Mouse (Mus musculus) embryonic facial prominence, embryonic 12.5 days (tissue): ENCODE data around the gene Mgarp. TPM values are rescaled to one million over a fixed set of nuclear protein-coding genes. Genes with fewer than 3 reads are reported as not detected.
A peak's percentile ranks its signal among the peaks of the same experiment; 100 is the strongest.
"Not testable (repeated sequence)": the region's sequence is repeated elsewhere in the genome, so short reads cannot be mapped to it uniquely, and the experiment has no call there.

ENCODE experiments used
- ATAC-seq: fragments of 200-750 bp; cut with Nextera tagmentation; 2 replicates; pipeline ENCODE4 v1.8.0; 2017; ENCODE audit not compliant: insufficient number of reproducible peaks, insufficient read depth, low FRiP score, low TSS enrichment
- H3K27ac ChIP-seq: fragments of 300-500 bp; sonication (generic); 2 replicates; pipeline ENCODE4 v1.5.1; 2016; ENCODE audit warnings: mild to moderate bottlenecking
- H3K27me3 ChIP-seq: fragments of 300-500 bp; sonication (generic); 2 replicates; pipeline ENCODE4 v1.6.1; 2016; ENCODE audit warnings: mild to moderate bottlenecking, moderate library complexity
- H3K36me3 ChIP-seq: fragments of 300-500 bp; sonication (generic); 2 replicates; pipeline ENCODE4 v1.6.1; 2016; ENCODE audit warnings: mild to moderate bottlenecking
- H3K4me1 ChIP-seq: fragments of 300-500 bp; sonication (generic); 2 replicates; pipeline ENCODE4 v1.6.1; 2016
- H3K4me2 ChIP-seq: fragments of 300-500 bp; sonication (generic); replicated peaks from 2 replicates; pipeline ENCODE4 v1.6.1; 2016; ENCODE audit warnings: mild to moderate bottlenecking, moderate library complexity
- H3K4me3 ChIP-seq: fragments of 300-500 bp; sonication (generic); 2 replicates; pipeline ENCODE4 v1.5.1; 2016; ENCODE audit warnings: mild to moderate bottlenecking
- H3K9ac ChIP-seq: fragments of 300-500 bp; sonication (generic); 2 replicates; pipeline ENCODE4 v1.6.1; 2016; ENCODE audit warnings: mild to moderate bottlenecking, moderate library complexity
- H3K9me3 ChIP-seq: fragments of 300-500 bp; sonication (generic); 2 replicates; pipeline ENCODE4 v1.6.1; 2016; ENCODE audit warnings: mild to moderate bottlenecking, moderate library complexity
- WGBS: fragments of 180-500 bp; shearing (Covaris S2); methylation state at CpG from one replicate; pipeline ENCODE4 v1.1.7; 2016; 5-methylcytosine and 5-hydroxymethylcytosine counted together
- polyA plus RNA-seq: library from polyadenylated mRNA; unstranded; fragments of >200 nt; fragmentation: Nextera tagmentation; extraction: Ambion mirVana; gene quantifications from 2 replicates; pipeline ENCODE4 v1.2.1, GENCODE M21; 2016

Gene Mgarp
- polyA plus RNA-seq, 1 experiment from 2014 or later: 12.6 TPM

DNA sequence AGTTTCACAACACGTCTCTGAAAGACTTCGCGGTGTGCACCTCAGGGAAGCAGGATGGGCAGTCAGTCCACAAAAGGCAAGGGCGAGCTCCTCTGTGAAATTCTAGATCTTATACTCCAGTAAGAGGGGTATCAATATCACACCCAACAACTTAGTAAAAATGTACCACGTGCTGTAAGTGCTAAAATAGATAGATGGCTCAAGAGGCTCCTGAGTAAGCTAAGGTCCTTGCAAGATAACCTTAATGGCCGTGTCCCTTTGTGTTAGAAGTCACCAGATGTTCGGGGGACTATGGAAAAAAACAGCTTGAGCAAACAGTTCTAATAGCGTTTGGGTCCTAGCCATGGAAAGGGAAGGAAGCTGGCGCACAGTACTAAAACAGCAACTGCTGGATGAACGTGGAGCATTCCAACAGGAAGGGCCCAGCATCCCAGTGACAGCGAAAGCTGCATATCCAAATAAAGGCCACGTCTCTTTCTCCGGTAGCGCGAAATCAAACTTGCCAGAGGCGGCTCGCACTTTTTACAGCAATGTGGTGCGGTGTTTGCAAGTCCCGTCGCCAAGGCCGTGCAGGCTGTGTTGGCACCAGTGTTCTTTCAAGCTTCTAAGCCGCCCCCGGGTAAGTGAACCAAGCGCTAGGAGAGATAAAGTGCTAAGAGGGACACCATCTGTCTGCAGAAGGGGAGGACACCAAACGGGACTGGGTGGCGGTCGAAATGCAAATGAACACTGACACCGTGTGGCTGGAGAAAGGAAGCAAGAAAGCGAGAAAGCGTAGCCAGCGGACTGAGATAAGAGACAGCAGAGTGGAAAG lies 31.6 kb downstream of the Mgarp start:
- Histone ChIP-seq H3K4me3 (peak overlapping the region; percentile 46), H3K9me3 (no peaks in the 10 kb centered on the region), H3K36me3 (no peaks in the 10 kb centered on the region), H3K9ac (peak overlapping the region; percentile 59), H3K27ac (no peak overlapping the region), H3K4me1 (peaks cover 7% of the 10 kb centered on the region; the same call in 1 of the 2 replicates), H3K4me2 (peak overlapping the region; percentile 81), H3K27me3 (0 out of 2 replicates have a peak, but pooled peaks cover 3% of the 10 kb centered on the region)
- 4% methylated on average over 31 of the region's 31 CpGs for WGBS
- ATAC-seq: peak; percentile 79

DNA sequence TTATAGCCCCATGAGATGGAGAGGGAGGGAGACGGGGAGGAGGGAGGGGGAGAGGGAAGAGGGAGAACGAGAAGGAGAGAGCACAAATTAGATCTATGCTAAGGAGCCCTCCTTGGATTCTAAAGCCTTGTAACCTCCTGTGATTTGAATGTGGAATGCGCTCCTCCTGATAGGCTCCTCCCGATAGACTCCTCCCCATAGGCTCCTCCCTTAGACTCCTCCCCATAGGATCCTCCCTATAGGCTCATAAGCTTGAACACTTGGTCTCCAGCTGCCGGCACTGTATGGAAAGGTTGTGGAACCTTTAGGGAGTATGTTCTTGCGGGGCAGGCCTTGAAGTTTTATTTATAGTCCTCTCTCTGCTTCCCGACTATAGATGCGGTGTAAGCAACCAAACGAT lies 35.5 kb downstream of the Mgarp start:
- WGBS: 24% methylated on average over 9 of the region's 9 CpGs
- no peak overlapping the region for H3K27ac ChIP-seq
- H3K9me3 ChIP-seq: no peaks in the 10 kb centered on the region
- no peak overlapping the region for H3K4me2 ChIP-seq
- 0 out of 2 replicates have a peak, but pooled peaks cover 3% of the 10 kb centered on the region for H3K27me3 ChIP-seq
- peaks cover 7% of the 10 kb centered on the region; the same call in 1 of the 2 replicates for H3K4me1 ChIP-seq
- H3K4me3 ChIP-seq: no peak overlapping the region
- no peak for ATAC-seq
- H3K36me3 ChIP-seq: no peaks in the 10 kb centered on the region
- H3K9ac ChIP-seq: no peak overlapping the region

DNA sequence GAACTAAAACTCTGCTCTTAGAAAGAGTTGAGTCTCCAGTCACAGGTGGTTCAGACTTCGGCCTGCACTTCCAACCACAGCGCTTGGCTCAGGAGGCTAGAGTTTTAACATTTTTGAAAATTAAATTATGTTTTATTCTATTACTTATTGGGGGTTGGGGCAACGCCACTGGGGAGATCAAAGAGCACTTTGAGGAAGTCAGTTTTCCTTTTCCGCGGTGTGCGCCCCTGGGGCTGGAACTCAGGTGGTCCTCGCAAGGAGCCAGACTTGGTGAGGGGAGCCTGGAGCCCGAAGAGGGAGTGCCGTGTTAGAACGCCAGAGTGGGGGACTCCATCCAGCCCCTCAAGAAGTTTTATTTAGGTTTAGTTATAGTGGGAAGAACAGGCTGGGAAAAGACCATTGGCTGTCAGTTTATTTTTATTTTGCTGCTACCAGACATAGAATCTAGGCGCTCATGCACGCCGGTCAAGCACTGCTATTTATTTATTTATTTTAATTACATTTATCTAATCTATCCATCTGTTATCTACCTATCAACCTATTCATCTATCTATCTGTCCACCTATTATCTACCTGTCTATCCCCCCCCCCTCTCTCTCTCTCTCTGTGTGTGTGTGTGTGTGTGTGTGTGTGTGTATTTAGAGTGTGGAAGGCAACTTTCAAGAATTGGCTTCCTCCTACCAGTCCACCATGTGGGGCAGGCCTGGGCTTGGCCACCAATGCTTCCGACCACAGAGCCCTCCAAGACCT lies 36.8 kb downstream of the Mgarp start:
- ATAC-seq: no peak
- WGBS: 20% methylated on average over 14 of the region's 14 CpGs
- H3K9me3 ChIP-seq: no peaks in the 10 kb centered on the region
- peak overlapping the region; percentile 68 for H3K4me3 ChIP-seq
- no peak overlapping the region for H3K27ac ChIP-seq
- no peaks in the 10 kb centered on the region for H3K36me3 ChIP-seq
- H3K4me1 ChIP-seq: peaks cover 4% of the 10 kb centered on the region; the same call in 1 of the 2 replicates
- 0 out of 2 replicates have a peak, but pooled peaks cover 3% of the 10 kb centered on the region for H3K27me3 ChIP-seq
- peak overlapping the region; percentile 77 for H3K4me2 ChIP-seq
- H3K9ac ChIP-seq: no peak overlapping the region

DNA sequence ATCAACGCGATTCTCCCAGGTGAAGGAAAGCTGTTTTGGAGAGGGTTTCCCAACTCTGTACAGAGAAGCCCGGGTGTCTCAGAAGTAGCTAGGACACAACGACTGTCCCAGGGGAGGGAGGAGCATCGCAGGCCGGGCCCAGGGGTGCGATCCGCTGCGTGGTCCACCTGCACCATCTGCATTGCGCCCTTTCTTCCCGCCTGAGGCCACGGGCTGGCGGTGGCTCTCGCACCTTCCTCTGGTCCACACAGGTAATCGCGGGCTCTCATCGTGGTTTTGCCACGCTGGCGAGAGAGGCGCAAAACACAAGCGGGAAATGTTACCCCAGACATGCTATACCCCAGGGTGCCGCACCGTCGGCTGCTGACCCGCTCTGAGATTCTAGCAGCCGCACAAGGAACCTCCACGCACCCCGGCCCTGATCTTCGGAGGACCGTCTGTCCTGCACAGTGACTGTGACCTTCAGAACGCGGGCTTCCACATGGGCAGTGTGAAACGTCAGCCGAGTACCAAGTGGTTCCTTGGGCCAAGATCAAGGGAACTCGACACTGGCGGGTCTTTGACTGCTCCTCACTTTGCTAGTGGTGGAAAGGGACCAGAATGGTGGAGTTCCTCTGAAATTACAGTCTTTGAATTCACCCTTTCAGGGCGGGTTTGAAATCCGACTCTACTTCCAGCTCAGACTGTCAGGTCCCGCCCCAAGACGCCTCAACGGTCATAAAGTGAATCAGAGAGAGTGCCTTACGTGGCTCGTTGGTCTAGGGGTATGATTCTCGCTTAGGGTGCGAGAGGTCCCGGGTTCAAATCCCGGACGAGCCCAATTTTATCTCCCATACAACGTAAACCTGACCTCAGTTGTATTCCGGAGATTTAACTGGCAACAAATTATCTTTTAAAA lies 37.6 kb downstream of the Mgarp start:
- no peaks in the 10 kb centered on the region for H3K4me1 ChIP-seq
- peak overlapping the region; percentile 55 for H3K9ac ChIP-seq
- H3K36me3 ChIP-seq: no peaks in the 10 kb centered on the region
- H3K4me3 ChIP-seq: peak overlapping the region; percentile 68
- WGBS: under 1% methylated on average over 50 of the region's 50 CpGs
- ATAC-seq: peak; percentile 53; the same call in 1 of the 2 replicates
- H3K27ac ChIP-seq: peak overlapping the region; percentile 32; the same call in 1 of the 2 replicates
- H3K9me3 ChIP-seq: no peaks in the 10 kb centered on the region
- H3K4me2 ChIP-seq: peak overlapping the region; percentile 77
- 0 out of 2 replicates have a peak, but pooled peaks cover 3% of the 10 kb centered on the region for H3K27me3 ChIP-seq

DNA sequence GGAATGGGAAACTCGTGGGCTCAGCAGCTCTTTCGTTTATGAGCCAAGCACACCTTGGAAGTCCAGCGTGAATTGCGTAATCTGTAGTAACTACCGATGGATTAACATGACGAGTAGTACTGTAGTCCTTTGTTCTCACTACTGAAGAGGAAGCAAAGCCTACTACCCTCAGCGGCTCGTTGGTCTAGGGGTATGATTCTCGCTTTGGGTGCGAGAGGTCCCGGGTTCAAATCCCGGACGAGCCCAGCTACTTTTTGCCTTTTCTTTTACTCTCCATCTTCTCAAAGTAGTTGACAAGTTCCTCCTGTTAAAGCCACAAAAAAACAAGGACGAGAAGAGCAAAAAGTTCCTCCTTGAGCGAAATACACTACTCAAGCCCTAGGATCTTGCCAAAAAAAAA lies 38.4 kb downstream of the Mgarp start:
- Histone ChIP-seq H3K9me3 (no peaks in the 10 kb centered on the region), H3K27me3 (no peaks in the 10 kb centered on the region), H3K9ac (no peak overlapping the region), H3K27ac (no peak overlapping the region), H3K4me1 (no peaks in the 10 kb centered on the region), H3K4me2 (peak overlapping the region; percentile 77), H3K36me3 (no peaks in the 10 kb centered on the region), H3K4me3 (peak overlapping the region; percentile 68)
- WGBS: under 1% methylated on average over 15 of the region's 15 CpGs
- ATAC-seq: no peak

DNA sequence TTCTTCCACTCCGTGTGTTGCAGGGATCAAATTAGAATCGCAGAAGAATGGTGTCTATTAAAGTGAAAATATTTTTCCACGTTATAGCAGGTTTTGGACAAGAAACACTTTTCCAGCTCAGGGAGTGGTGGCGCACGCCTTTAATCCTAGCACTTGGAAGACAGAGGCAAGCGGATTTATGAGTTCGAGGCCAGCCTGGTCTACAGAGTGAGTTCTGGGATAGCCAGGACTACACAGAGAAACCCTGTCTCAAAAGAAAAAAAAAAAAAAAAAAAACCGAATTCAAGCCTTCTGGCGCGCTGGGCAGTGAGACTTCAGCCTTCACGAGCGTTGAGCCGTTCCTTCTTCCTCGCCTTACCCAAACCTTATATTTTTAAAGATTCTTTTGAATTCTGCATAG lies 38.9 kb downstream of the Mgarp start:
- H3K9ac ChIP-seq: no peak overlapping the region
- H3K4me3 ChIP-seq: peak overlapping the region; percentile 68
- peak overlapping the region; percentile 77 for H3K4me2 ChIP-seq
- no peak overlapping the region for H3K27ac ChIP-seq
- H3K36me3 ChIP-seq: no peaks in the 10 kb centered on the region
- H3K27me3 ChIP-seq: no peaks in the 10 kb centered on the region
- no peaks in the 10 kb centered on the region for H3K9me3 ChIP-seq
- no peak for ATAC-seq
- no peaks in the 10 kb centered on the region for H3K4me1 ChIP-seq
- 9% methylated on average over 14 of the region's 14 CpGs for WGBS

DNA sequence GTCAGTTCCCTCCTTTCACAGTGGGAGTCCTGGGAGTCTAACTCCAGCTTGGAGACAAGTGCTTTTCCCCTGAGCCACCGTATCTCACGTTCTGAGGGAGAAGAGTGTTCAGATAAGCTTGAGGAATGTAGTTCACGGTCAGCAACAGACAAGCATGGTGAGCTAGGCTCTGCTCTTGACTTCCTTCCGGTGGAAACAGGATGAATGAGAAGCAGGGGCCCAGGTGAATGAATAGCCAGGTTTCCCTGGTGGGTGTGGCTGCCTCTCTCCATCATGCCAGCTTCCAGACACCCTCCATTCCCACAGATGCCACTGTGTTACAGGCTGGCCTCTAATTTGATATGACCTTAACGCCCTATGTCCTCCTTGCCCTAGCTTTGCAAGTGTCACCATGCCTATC lies 39.5 kb downstream of the Mgarp start:
- H3K4me2 ChIP-seq: peak overlapping the region; percentile 77; the same call in 1 of the 2 replicates
- no peaks in the 10 kb centered on the region for H3K27me3 ChIP-seq
- H3K9me3 ChIP-seq: no peaks in the 10 kb centered on the region
- no peak overlapping the region for H3K4me3 ChIP-seq
- no peak overlapping the region for H3K27ac ChIP-seq
- WGBS: 48% methylated on average over 5 of the region's 5 CpGs
- ATAC-seq: no peak
- H3K36me3 ChIP-seq: no peaks in the 10 kb centered on the region
- H3K9ac ChIP-seq: no peak overlapping the region
- H3K4me1 ChIP-seq: no peaks in the 10 kb centered on the region

DNA sequence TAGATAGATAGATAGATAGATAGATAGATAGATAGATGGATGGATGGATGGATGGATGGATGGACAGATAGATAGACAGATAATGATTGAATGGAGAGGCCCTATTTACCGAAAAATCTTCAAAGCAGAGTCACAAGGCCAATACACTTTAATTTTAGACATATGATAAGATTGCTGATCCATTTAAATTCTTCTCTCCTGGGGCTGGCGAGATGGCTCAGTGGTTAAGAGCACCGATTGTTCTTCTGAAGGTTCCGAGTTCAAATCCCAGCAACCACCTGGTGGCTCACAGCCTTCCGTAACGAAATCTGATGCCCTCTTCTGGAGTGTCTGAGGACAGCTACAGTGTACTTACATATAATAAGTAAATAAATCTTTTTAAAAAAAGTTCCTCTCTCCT lies 41.6 kb downstream of the Mgarp start:
- not testable (repeated sequence) for H3K4me1 ChIP-seq, H3K4me3 ChIP-seq, H3K36me3 ChIP-seq, H3K9me3 ChIP-seq, ATAC-seq, H3K27me3 ChIP-seq, H3K27ac ChIP-seq, H3K9ac ChIP-seq, H3K4me2 ChIP-seq
- 82% methylated on average over 6 of the region's 6 CpGs for WGBS

DNA sequence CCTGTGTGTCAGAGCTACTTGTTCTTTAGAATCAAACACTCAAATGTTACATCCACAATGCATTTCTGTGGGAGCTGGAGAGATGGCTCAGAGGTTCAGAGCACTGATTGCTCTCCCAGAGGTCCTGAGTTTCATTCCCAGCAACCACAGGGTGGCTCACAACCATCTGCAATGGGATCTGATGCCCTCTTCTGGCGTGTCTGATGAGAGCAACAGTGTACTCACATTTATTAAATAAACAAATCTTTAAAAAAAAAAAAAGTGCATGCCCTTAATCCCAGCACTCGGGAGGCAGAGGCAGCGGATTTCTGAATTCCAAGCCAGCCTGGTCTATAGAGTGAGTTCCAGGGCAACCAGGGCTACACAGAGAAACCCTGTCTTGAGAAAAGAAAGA lies 42.5 kb downstream of the Mgarp start:
- H3K4me1 ChIP-seq: no peaks in the 10 kb centered on the region
- ATAC-seq: no peak
- 67% methylated on average over 3 of the region's 3 CpGs for WGBS
- H3K4me3 ChIP-seq: no peak overlapping the region
- no peaks in the 10 kb centered on the region for H3K27me3 ChIP-seq
- no peak overlapping the region for H3K9ac ChIP-seq
- H3K36me3 ChIP-seq: no peaks in the 10 kb centered on the region
- no peak overlapping the region for H3K4me2 ChIP-seq
- no peak overlapping the region for H3K27ac ChIP-seq
- no peaks in the 10 kb centered on the region for H3K9me3 ChIP-seq

DNA sequence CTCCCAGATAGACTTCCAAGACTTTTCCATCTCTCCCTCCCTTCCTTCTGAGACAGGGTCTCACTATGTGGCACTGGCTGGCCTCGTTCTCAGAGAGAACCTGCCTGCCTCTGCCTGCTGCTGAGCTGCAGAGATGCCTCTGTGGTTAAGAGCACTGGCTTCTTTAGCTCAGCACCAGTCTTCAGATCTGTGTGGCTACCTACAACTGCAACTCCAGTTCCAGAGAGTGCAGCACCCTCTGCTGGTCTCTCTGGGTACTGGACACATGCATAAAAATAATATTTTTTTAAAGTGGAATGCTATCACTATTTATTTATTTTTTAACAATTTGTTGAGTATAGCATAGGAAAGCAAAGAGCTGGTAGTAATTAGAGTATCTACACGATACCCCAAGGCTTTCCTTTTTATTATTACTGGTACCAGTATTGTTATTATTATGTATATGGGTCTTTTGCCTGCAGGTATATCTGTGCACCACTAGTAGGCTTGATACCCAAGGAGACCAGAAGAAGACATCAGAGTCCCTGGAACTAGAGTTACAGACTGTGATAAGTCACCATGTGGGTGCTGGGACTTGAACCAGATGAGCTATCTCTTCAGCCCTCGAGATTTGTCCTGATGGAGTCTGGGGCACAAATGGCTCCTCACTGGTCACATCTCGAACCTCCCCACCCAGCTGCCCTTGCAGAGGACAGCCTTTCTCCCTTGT lies 43.1 kb downstream of the Mgarp start:
- Histone ChIP-seq H3K9me3 (no peaks in the 10 kb centered on the region), H3K36me3 (no peaks in the 10 kb centered on the region), H3K4me1 (no peaks in the 10 kb centered on the region), H3K4me3 (no peak overlapping the region), H3K27ac (no peak overlapping the region), H3K27me3 (no peaks in the 10 kb centered on the region), H3K4me2 (no peak overlapping the region), H3K9ac (no peak overlapping the region)
- ATAC-seq: no peak
- WGBS: 63% methylated on average over 4 of the region's 4 CpGs

DNA sequence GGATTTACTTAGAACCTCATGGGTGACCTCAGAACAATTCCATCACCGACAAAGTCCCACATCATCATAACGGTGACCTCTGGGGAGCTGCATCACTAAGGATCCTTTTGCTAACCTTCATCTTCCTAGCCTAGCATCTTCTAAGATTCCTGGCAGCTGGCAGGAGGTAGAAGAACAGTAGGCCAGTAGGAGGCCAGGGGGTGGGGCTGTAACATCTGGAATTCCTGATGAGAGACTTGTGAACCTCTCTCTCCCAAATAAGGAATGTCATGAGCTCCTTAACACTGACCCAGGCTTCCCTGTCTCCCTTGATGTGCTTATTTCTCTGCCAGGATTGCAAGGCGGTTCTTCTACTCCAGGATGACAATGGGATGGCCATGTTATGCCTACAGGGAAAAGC lies 45.7 kb downstream of the Mgarp start:
- Histone ChIP-seq H3K9me3 (no peaks in the 10 kb centered on the region), H3K27ac (no peak overlapping the region), H3K36me3 (no peaks in the 10 kb centered on the region), H3K9ac (no peak overlapping the region), H3K4me2 (no peak overlapping the region), H3K4me3 (no peak overlapping the region), H3K27me3 (no peaks in the 10 kb centered on the region), H3K4me1 (no peaks in the 10 kb centered on the region)
- no peak for ATAC-seq
- 40% methylated on average over 3 of the region's 3 CpGs for WGBS
